Mouse (Mus musculus): ENCODE results near the gene Tex48. TPM values are rescaled to one million over a fixed set of nuclear protein-coding genes. Genes with fewer than 3 reads are reported as not detected.

The Tex48 gene
- polyA plus RNA-seq, 1 experiment, result not detected

- TF ChIP-seq GATA1 (IDR thresholded peaks at IDR 0.05; ENCODE audit: low read length) (no peak), TAL1 (IDR thresholded peaks at IDR 0.05; ENCODE audit: low read length) (no peak)
- H3K4me3 ChIP-seq (replicated peaks), result no peak overlapping the region
- H3K4me1 ChIP-seq (ENCODE audit: control insufficient read depth), result peaks cover 34% of the 10 kb centered on the region
- H3K9me3 ChIP-seq (ENCODE audit: control insufficient read depth, low read length), result no peaks in the 10 kb centered on the region
- H3K27me3 ChIP-seq (ENCODE audit: control insufficient read depth), result no peaks in the 10 kb centered on the region
- peaks cover 29% of the 10 kb centered on the region for H3K36me3 ChIP-seq (ENCODE audit: control insufficient read depth)
Observed at GRCm38 (mm10) chr4:63561861-63562675, 60.2 kb downstream of the Tex48 start.

GRCm38 (mm10) chr4:63560079-63560478 is 62.1 kb downstream of the Tex48 start:
- H3K27me3 ChIP-seq (ENCODE audit: control insufficient read depth), result no peaks in the 10 kb centered on the region
- H3K4me1 ChIP-seq (ENCODE audit: control insufficient read depth), result peaks cover 44% of the 10 kb centered on the region
- TF ChIP-seq TAL1 (IDR thresholded peaks at IDR 0.05; ENCODE audit: low read length) (no peak), GATA1 (IDR thresholded peaks at IDR 0.05; ENCODE audit: low read length) (no peak)
- peaks cover 25% of the 10 kb centered on the region for H3K36me3 ChIP-seq (ENCODE audit: control insufficient read depth)
- H3K9me3 ChIP-seq (ENCODE audit: control insufficient read depth, low read length), result no peaks in the 10 kb centered on the region
- no peak overlapping the region for H3K4me3 ChIP-seq (replicated peaks)

DNA sequence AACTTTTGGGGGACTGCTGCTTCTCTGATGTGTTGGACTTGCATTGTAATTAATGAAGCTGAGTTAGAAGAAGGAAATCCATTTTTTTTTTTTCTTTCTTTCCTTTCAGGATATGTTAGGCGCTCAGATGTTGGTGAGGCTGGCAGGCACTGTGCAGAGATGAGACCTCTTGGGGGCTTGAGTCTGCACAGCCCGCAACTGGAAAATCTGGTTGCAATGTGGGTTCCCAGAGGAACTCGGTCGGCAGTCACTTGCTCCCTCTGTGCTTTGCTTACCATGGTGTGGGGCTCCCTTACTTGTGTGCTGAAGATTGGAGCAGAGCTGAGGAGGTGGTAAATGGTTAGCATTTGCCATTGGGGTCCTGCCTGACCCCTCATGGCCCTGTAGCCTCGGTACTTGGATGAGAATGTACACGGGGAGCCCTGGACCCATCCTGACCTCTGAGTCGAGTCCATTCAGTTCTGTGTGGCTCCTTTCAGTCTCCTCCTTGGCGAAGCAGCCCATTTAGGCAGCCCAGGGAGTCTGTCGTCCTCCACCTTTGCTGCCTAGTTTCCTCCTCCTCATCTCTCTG is 63.0 kb downstream of the Tex48 start:
- Histone ChIP-seq H3K36me3 (ENCODE audit: control insufficient read depth) (peaks cover 24% of the 10 kb centered on the region), H3K4me1 (ENCODE audit: control insufficient read depth) (peaks cover 48% of the 10 kb centered on the region), H3K9me3 (ENCODE audit: control insufficient read depth, low read length) (no peaks in the 10 kb centered on the region), H3K4me3 (replicated peaks) (peak overlapping the region; percentile 77), H3K27me3 (ENCODE audit: control insufficient read depth) (no peaks in the 10 kb centered on the region)
- TF ChIP-seq TAL1 (IDR thresholded peaks at IDR 0.05; ENCODE audit: low read length), result no peak
- no peak for TF ChIP-seq GATA1 (IDR thresholded peaks at IDR 0.05; ENCODE audit: low read length)

- TF ChIP-seq TAL1 (IDR thresholded peaks at IDR 0.05; ENCODE audit: low read length) (no peak), GATA1 (IDR thresholded peaks at IDR 0.05; ENCODE audit: low read length) (no peak)
- Histone ChIP-seq H3K9me3 (ENCODE audit: control insufficient read depth, low read length) (no peaks in the 10 kb centered on the region), H3K36me3 (ENCODE audit: control insufficient read depth) (peaks cover 26% of the 10 kb centered on the region), H3K4me1 (ENCODE audit: control insufficient read depth) (peaks cover 48% of the 10 kb centered on the region), H3K4me3 (replicated peaks) (peak within 1 kb of the TSS; percentile 77), H3K27me3 (ENCODE audit: control insufficient read depth) (no peaks in the 10 kb centered on the region)
Observed at GRCm38 (mm10) chr4:63558407-63559081, 63.7 kb downstream of the Tex48 start, which contains the start of gene Tmem268. Tmem268 (plus strand) TSS chr4:63558781.

GRCm38 (mm10) chr4:63557124-63558059 is 64.8 kb downstream of the Tex48 start:
- Histone ChIP-seq H3K4me1 (ENCODE audit: control insufficient read depth) (peaks cover 45% of the 10 kb centered on the region), H3K36me3 (ENCODE audit: control insufficient read depth) (peaks cover 28% of the 10 kb centered on the region), H3K4me3 (replicated peaks) (peak overlapping the region; percentile 77), H3K27me3 (ENCODE audit: control insufficient read depth) (no peaks in the 10 kb centered on the region), H3K9me3 (ENCODE audit: control insufficient read depth, low read length) (no peaks in the 10 kb centered on the region)
- TF ChIP-seq GATA1 (IDR thresholded peaks at IDR 0.05; ENCODE audit: low read length) (no peak), TAL1 (IDR thresholded peaks at IDR 0.05; ENCODE audit: low read length) (no peak)

Other genes with a start within 250 kb of the Tex48 start
- gene Akna, start 219.1 kb downstream of the Tex48 start, polyA plus RNA-seq (2012), result 1.3 and 1.6 TPM in 2 replicates
- gene Whrn, start 126.4 kb downstream of the Tex48 start, polyA plus RNA-seq (2012), result 0.02 and 0.04 TPM in 2 replicates
- 12.2 and 16.2 TPM in 2 replicates for gene Atp6v1g1, start 77.7 kb downstream of the Tex48 start, polyA plus RNA-seq (2012)
- 0.04 and 0.12 TPM in 2 replicates for gene Tmem268, start 63.6 kb downstream of the Tex48 start, polyA plus RNA-seq (2012)
- not detected in 2 replicates for gene Gm11213, start 17.2 kb downstream of the Tex48 start, polyA plus RNA-seq (2012)
- not detected in 2 replicates for gene Gm11214, start 41.0 kb upstream of the Tex48 start, polyA plus RNA-seq (2012)
- gene Tnfsf15, start 122.7 kb upstream of the Tex48 start, polyA plus RNA-seq (2012), result 0.02 TPM in 1 of 2 replicates, not detected in the other
- gene Tnfsf8, start 238.9 kb upstream of the Tex48 start, polyA plus RNA-seq (2012), result not detected in 2 replicates

Data from erythroblast, embryonic 14.5 days (primary cell).